ENCODE assay signal across 8 mouse cellular contexts in genomic region chr5:123326751-123327148, GRCm38 (mm10). TPM values are rescaled to one million over a fixed set of nuclear protein-coding genes. Genes with fewer than 3 reads are reported as not detected.
DNase-seq lines count a peak whose midpoint lies in the region; ATAC-seq and TF ChIP-seq lines count a peak whose summit lies in the region.

No protein-coding gene starts in this region.

- no peak for TF ChIP-seq CTCF in left cerebral cortex, adult 2 months (IDR thresholded peaks at IDR 0.05)
- TF ChIP-seq CTCF in spleen, adult 2 months (IDR thresholded peaks at IDR 0.05; ENCODE audit: extremely low read depth, insufficient read depth, insufficient read length, insufficient replicate concordance), result no peak
- TF ChIP-seq CTCF in layer of hippocampus, adult 2 months (conservative IDR thresholded peaks at IDR 0.05), result no peak
- TF ChIP-seq CTCF in cerebellum, adult 2 months (IDR thresholded peaks at IDR 0.05; ENCODE audit: borderline replicate concordance, insufficient read depth, low read depth, low read length), result no peak

- 35% methylated on average over 9 of the region's 9 CpGs for WGBS in spleen, adult 2 months
- 51% methylated on average over 9 of the region's 9 CpGs for WGBS in cerebellum, adult 2 months

- DNase-seq in kidney, adult 9 months, result peak; percentile 46
- DNase-seq in kidney, adult 11 months, result no peak
- peak; percentile 31 to 50 for DNase-seq in left cerebral cortex, adult 2 months (ENCODE audit: extremely low spot score in 1 of 2, low spot score in 2 of 2)
- DNase-seq in spleen, adult 2 months (ENCODE audit: low read depth in 1 of 2, low spot score in 2 of 2), result peak in 1 of 2 experiments; percentile 58
- no peak for DNase-seq in embryo, embryonic 10 days (ENCODE audit: low spot score)
- no peak for DNase-seq in layer of hippocampus, adult 2 months (ENCODE audit: low spot score in 2 of 2)
- DNase-seq in cerebellum, adult 2 months, result no peak

- intact Hi-C loops in left cerebral cortex, adult 2 months (cut with DNase I), result loop anchor here (1.0 to 5.0 kb wide), 2 partner anchors 18 to 69 kb away; no protein-coding TSS in a partner anchor

- H3K27ac ChIP-seq in left cerebral cortex, adult 2 months, result peak overlapping the region; percentile 71
- peak overlapping the region; percentile 17; the same call in 1 of the 2 replicates for H3K27ac ChIP-seq in spleen, adult 2 months (ENCODE audit: insufficient read depth, low read length)
- no peak overlapping the region for H3K27ac ChIP-seq in layer of hippocampus, adult 2 months
- no peak overlapping the region for H3K27ac ChIP-seq in cerebellum, adult 2 months (ENCODE audit: insufficient read depth, low read length)

- no peaks in the 10 kb centered on the region for H3K36me3 ChIP-seq in spleen, adult 2 months (ENCODE audit: control insufficient read depth, insufficient read depth, low read length)

- no peak overlapping the region for H3K4me3 ChIP-seq in left cerebral cortex, adult 2 months
- H3K4me3 ChIP-seq in spleen, adult 2 months (ENCODE audit: extremely low read depth, insufficient read depth, insufficient read length), result no peak overlapping the region
- no peak overlapping the region for H3K4me3 ChIP-seq in layer of hippocampus, adult 2 months
- no peak overlapping the region for H3K4me3 ChIP-seq in cerebellum, adult 2 months (replicated peaks; ENCODE audit: insufficient read depth, low read depth, low read length)

- peaks cover 24% of the 10 kb centered on the region; the same call in 1 of the 2 replicates for H3K4me1 ChIP-seq in spleen, adult 2 months (ENCODE audit: control insufficient read depth, insufficient read depth, insufficient read length)
- peaks cover 4% of the 10 kb centered on the region for H3K4me1 ChIP-seq in cerebellum, adult 2 months (ENCODE audit: control insufficient read depth, insufficient read depth, low read length)

- no peak for TF ChIP-seq POLR2A in spleen, adult 2 months (IDR thresholded peaks at IDR 0.05; ENCODE audit: low read depth, low read length)
- no peak for TF ChIP-seq POLR2A in cerebellum, adult 2 months (IDR thresholded peaks at IDR 0.05; ENCODE audit: borderline replicate concordance, insufficient read depth, low read length)

- H3K27me3 ChIP-seq in spleen, adult 2 months (ENCODE audit: control insufficient read depth, insufficient read depth, low read length), result no peaks in the 10 kb centered on the region
- no peaks in the 10 kb centered on the region for H3K27me3 ChIP-seq in cerebellum, adult 2 months (ENCODE audit: control insufficient read depth, insufficient read depth, low read length)

- ATAC-seq in frontal cortex, adult (ENCODE audit: low TSS enrichment), result peak; percentile 91

RNA-seq across cellular contexts. Expression of gene Bcl7a, which starts 16.9 kb away (rescaled TPM):
- 10 to 100 TPM; 65.4 to 68.2 TPM for total RNA-seq in left cerebral cortex, adult 2 months (2021)
- 12.4 and 12.8 TPM in 2 replicates for polyA plus RNA-seq in spleen, adult 2 months (2012; rRNA removed)
- 10 to 100 TPM; 67.4 to 70.2 TPM for total RNA-seq in layer of hippocampus, adult 2 months (2021)
- 28.9 and 29.4 TPM in 2 replicates for polyA plus RNA-seq in cerebellum, adult 2 months (2012; rRNA removed)

Comparison
In these comparisons a context has a peak if more than half of its experiments do, and no peak if none do; other contexts are left out.
1. DNase-seq: peak in kidney, adult 9 months (single experiment) and left cerebral cortex, adult 2 months (2 of 2); none in kidney, adult 11 months (single experiment), embryo, embryonic 10 days (single experiment), layer of hippocampus, adult 2 months (0 of 2) and cerebellum, adult 2 months (0 of 2).
2. H3K27ac ChIP-seq: peak in left cerebral cortex, adult 2 months (single experiment) and spleen, adult 2 months (single experiment); none in layer of hippocampus, adult 2 months (single experiment) and cerebellum, adult 2 months (single experiment).